Mouse (Mus musculus) bone marrow macrophage, adult 2 months (primary cell): ENCODE results near the gene Khsrp.

ENCODE experiments used
- CTCF ChIP-seq: IDR thresholded peaks from 2 replicates; pipeline ENCODE4 v1.5.1; 2012; ENCODE audit warnings: low read depth, mild to moderate bottlenecking, low read length, moderate library complexity
- POLR2A ChIP-seq: IDR thresholded peaks from 2 replicates; pipeline ENCODE4 v1.6.1; 2012; ENCODE audit warnings: mild to moderate bottlenecking, low read depth, low read length, borderline replicate concordance

GRCm38 (mm10) chr17:57070699-57071098 is 39.4 kb upstream of the Khsrp start:
- no peak for TF ChIP-seq POLR2A
- TF ChIP-seq CTCF, result no peak
